Mouse (Mus musculus) kidney, adult 2 months (tissue): ENCODE measurements around the gene Stxbp6.

Source experiments
- CTCF ChIP-seq: fragments of 200-500 bp; conservative IDR thresholded peaks from 2 replicates; pipeline ENCODE4 v1.5.1; 2011; ENCODE audit warnings: low read depth, mild to moderate bottlenecking, control low read depth, low read length, moderate library complexity, mixed read lengths; ENCODE audit not compliant: insufficient read depth, insufficient read length
- POLR2A ChIP-seq: fragments of 200-500 bp; IDR thresholded peaks from one replicate; pipeline ENCODE4 v1.6.1; 2011; ENCODE audit warnings: low read depth, low read length, control low read depth

GRCm38 (mm10) chr12:45053319-45053718, 21.2 kb downstream of the Stxbp6 start:
- TF ChIP-seq CTCF = no peak
- no peak for TF ChIP-seq POLR2A
